Mouse (Mus musculus): ENCODE data around the gene Hspg2.

Hspg2 gene

GRCm38 (mm10) chr4:137610256-137610655 lies 141.7 kb downstream of the Hspg2 start:
- in situ Hi-C loops (cut with MboI, MseI), result no loop called here
